Mouse (Mus musculus): ENCODE measurements at regions not wholly inside any gene's neighbourhood (a gene's known extent, or its start where the extent isn't known, plus 50 kb on each side); places are given as distances from the start of the nearest gene placed in this dataset.

DNA sequence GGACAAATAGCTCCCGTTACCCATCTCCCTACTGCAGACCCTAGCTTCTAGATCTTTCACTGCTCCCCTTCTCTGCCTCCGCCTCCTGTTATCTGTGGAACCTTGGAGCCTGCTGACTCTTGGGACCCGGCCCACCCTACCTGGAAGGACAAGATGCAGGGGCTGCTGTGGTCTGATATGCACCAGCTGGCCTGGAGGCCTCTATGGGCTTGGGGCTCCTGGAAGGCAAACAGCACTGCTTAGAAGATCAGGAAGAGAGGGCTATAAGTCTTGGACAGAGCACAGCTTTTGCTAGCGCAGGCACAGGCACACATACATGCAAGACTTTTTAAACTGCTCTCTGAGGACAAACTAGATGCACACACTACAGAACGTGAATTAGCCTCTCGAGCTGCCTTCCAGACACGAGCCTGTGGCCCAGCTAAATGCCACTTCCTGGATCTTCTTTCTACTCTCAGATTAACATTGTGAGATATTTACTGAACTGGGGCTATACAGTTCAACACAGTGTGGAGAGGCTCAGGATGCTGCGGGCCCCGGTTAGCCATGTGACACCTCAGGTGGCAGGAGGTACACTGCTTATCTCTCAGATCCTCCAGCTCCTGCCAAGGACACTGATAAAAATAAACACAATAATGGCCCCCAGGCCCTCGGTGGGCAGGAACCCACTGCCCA, 54.2 kb upstream of the Larp1 start:
- TF ChIP-seq CTCF (IDR thresholded peaks at IDR 0.05; ENCODE audit: extremely low read depth, insufficient read depth, low read length) (no peak), POLR2A (IDR thresholded peaks at IDR 0.05; ENCODE audit: extremely low read depth, insufficient read depth, low read length) (no peak)
